Comparison of ENCODE assay signal across 9 mouse cellular contexts in the genomic region with DNA sequence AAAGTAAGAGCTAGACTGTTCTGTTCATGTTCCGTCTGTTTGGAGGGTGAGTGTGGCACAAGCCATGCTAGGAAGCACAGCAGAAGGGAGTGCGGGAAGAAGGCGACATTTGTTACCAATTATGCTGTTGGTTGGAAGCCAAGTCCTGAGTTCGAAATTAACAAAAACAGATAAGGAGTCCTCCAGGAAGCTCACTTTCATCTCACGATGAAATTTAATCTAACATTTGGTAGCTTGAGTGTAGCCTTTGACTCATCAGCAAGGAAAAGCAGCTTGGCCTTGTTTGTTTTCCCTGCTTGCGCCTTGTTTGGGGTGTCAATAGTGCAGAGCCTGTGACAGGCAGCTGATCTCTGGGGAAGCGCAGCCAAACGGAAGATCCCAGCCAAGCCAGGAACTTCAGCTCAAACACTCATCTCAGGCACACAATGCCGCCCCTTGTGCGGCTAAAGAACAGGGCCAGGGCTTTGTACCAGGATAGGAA. TPM values are rescaled to one million over a fixed set of nuclear protein-coding genes. Genes with fewer than 3 reads are reported as not detected.
DNase-seq lines count a peak whose midpoint lies in the region; ATAC-seq lines count a peak whose summit lies in the region.
"Had no signal": no experiment of that assay in that cellular context is flagged by ENCODE, and none has a peak within 500 bp of the region (broad histone marks: within the 10 kb centered on the region; RNA-seq: fewer than 3 reads in every experiment).

No protein-coding gene starts in this region.

- DNase-seq in kidney, postnatal 25 days: peak; percentile 17 to 44
- DNase-seq in embryonic facial prominence, embryonic 11.5 days (ENCODE audit: low spot score): peak; percentile 23
- peak; percentile 61 for DNase-seq in layer of hippocampus, adult 9-10 months (ENCODE audit: low spot score)
- DNase-seq in midbrain, embryonic 14.5 days: peak; percentile 43
- no peak for DNase-seq in ovary, postnatal 14 days (ENCODE audit: low spot score)
- DNase-seq in gastrocnemius, adult 18-20 months (ENCODE audit: low spot score): no peak
- DNase-seq in adrenal gland, adult 8-10 months: no peak

- H3K4me3 ChIP-seq in kidney, embryonic 14.5 days (ENCODE audit: low read length): no peak overlapping the region
- H3K4me3 ChIP-seq in embryonic facial prominence, embryonic 11.5 days (ENCODE audit: low read depth, low read length): no peak overlapping the region
- no peak overlapping the region for H3K4me3 ChIP-seq in midbrain, embryonic 14.5 days (replicated peaks; ENCODE audit: low read depth, low read length)
- H3K4me3 ChIP-seq: liver, embryonic 15.5 days had no signal

- H3K27ac ChIP-seq in kidney, embryonic 14.5 days (ENCODE audit: low read depth, low read length): no peak overlapping the region
- no peak overlapping the region for H3K27ac ChIP-seq in embryonic facial prominence, embryonic 11.5 days (replicated peaks; ENCODE audit: low read depth, low read length)
- no peak overlapping the region for H3K27ac ChIP-seq in midbrain, embryonic 14.5 days (replicated peaks; ENCODE audit: low read depth, low read length)
- H3K27ac ChIP-seq: liver, embryonic 15.5 days had no signal

- no peaks in the 10 kb centered on the region for H3K9me3 ChIP-seq in kidney, embryonic 14.5 days (ENCODE audit: control insufficient read depth, low read length)
- H3K9me3 ChIP-seq in embryonic facial prominence, embryonic 11.5 days (replicated peaks; ENCODE audit: control insufficient read depth, low read length): no peaks in the 10 kb centered on the region
- no peaks in the 10 kb centered on the region for H3K9me3 ChIP-seq in midbrain, embryonic 14.5 days (ENCODE audit: control insufficient read depth, low read length)
- H3K9me3 ChIP-seq: liver, embryonic 15.5 days had no signal

- H3K4me2 ChIP-seq in kidney, embryonic 14.5 days (replicated peaks; ENCODE audit: low read depth, low read length): no peak overlapping the region
- H3K4me2 ChIP-seq in embryonic facial prominence, embryonic 11.5 days (ENCODE audit: low read depth, low read length): no peak overlapping the region
- H3K4me2 ChIP-seq in midbrain, embryonic 14.5 days (ENCODE audit: low read length): no peak overlapping the region
- H3K4me2 ChIP-seq: liver, embryonic 15.5 days had no signal

- no peaks in the 10 kb centered on the region for H3K27me3 ChIP-seq in kidney, embryonic 14.5 days (ENCODE audit: control insufficient read depth, insufficient read depth, low read length)
- no peaks in the 10 kb centered on the region for H3K27me3 ChIP-seq in embryonic facial prominence, embryonic 11.5 days (ENCODE audit: control insufficient read depth, insufficient read depth, low read length)
- H3K27me3 ChIP-seq in midbrain, embryonic 14.5 days (ENCODE audit: control insufficient read depth, insufficient read depth, low read length): no peaks in the 10 kb centered on the region
- H3K27me3 ChIP-seq: liver, embryonic 15.5 days had no signal

- H3K36me3 ChIP-seq in kidney, embryonic 14.5 days (ENCODE audit: control insufficient read depth, insufficient read depth, low read length): no peaks in the 10 kb centered on the region
- no peaks in the 10 kb centered on the region for H3K36me3 ChIP-seq in embryonic facial prominence, embryonic 11.5 days (replicated peaks; ENCODE audit: control insufficient read depth, insufficient read depth, low read depth, low read length)
- no peaks in the 10 kb centered on the region for H3K36me3 ChIP-seq in midbrain, embryonic 14.5 days (ENCODE audit: control insufficient read depth, insufficient read depth, low read length)
- H3K36me3 ChIP-seq: liver, embryonic 15.5 days had no signal

- H3K4me1 ChIP-seq in kidney, embryonic 14.5 days (ENCODE audit: control insufficient read depth, insufficient read depth, low read length): no peaks in the 10 kb centered on the region
- no peaks in the 10 kb centered on the region for H3K4me1 ChIP-seq in embryonic facial prominence, embryonic 11.5 days (ENCODE audit: control insufficient read depth, insufficient read depth, low read length)
- no peaks in the 10 kb centered on the region for H3K4me1 ChIP-seq in midbrain, embryonic 14.5 days (ENCODE audit: control insufficient read depth, insufficient read depth, low read length)
- H3K4me1 ChIP-seq: liver, embryonic 15.5 days had no signal

- 69% methylated on average over 10 of the region's 10 CpGs for WGBS in kidney, embryonic 14.5 days
- 31% methylated on average over 10 of the region's 10 CpGs for whole genome bisulfite sequencing in embryonic facial prominence, embryonic 11.5 days
- 64% methylated on average over 10 of the region's 10 CpGs for WGBS in midbrain, embryonic 14.5 days

- H3K9ac ChIP-seq in kidney, embryonic 14.5 days (ENCODE audit: low read depth, low read length): no peak overlapping the region
- no peak overlapping the region for H3K9ac ChIP-seq in embryonic facial prominence, embryonic 11.5 days (replicated peaks; ENCODE audit: low read length)
- no peak overlapping the region for H3K9ac ChIP-seq in midbrain, embryonic 14.5 days (replicated peaks; ENCODE audit: low read length)
- H3K9ac ChIP-seq: liver, embryonic 15.5 days had no signal

- ATAC-seq in kidney, embryonic 14.5 days (ENCODE audit: low FRiP score, low TSS enrichment): no peak
- no peak for ATAC-seq in embryonic facial prominence, embryonic 11.5 days (replicated peaks; ENCODE audit: insufficient number of reproducible peaks, low FRiP score, low TSS enrichment, low read depth)
- no peak for ATAC-seq in midbrain, embryonic 14.5 days (ENCODE audit: low FRiP score, low TSS enrichment)

RNA-seq across cellular contexts. Expression of gene Phlpp1, which starts 16.4 kb away (rescaled TPM):
- polyA plus RNA-seq in kidney, embryonic 14.5 days (2014; fragmentation: Nextera tagmentation; extraction: Ambion mirVana): 4.5 and 4.8 TPM in 2 replicates
- polyA plus RNA-seq in embryonic facial prominence, embryonic 11.5 days (2014; fragmentation: Nextera tagmentation; extraction: Ambion mirVana): 3.8 and 4.2 TPM in 2 replicates
- polyA plus RNA-seq in midbrain, embryonic 14.5 days (2014; fragmentation: Nextera tagmentation; extraction: Ambion mirVana): 9.9 and 10.7 TPM in 2 replicates
- 1 to 10 TPM; 7.5 to 8.2 TPM for total RNA-seq in gastrocnemius, adult 18-20 months (2021)
- 10 to 100 TPM; 15.0 to 20.6 (median 17.5) TPM for total RNA-seq in adrenal gland, adult 8-10 months (2022)

Comparison
In these comparisons a context has a peak if more than half of its experiments do, and no peak if none do; other contexts are left out.
1. DNase-seq: peak in kidney, postnatal 25 days (2 of 2), embryonic facial prominence, embryonic 11.5 days (single experiment), layer of hippocampus, adult 9-10 months (single experiment) and midbrain, embryonic 14.5 days (single experiment); none in ovary, postnatal 14 days (single experiment), gastrocnemius, adult 18-20 months (single experiment) and adrenal gland, adult 8-10 months (single experiment).